Mouse (Mus musculus) midbrain, postnatal 0 days (tissue): ENCODE measurements around the gene Maml3. TPM values are rescaled to one million over a fixed set of nuclear protein-coding genes. Genes with fewer than 3 reads are reported as not detected.
A peak's percentile ranks its signal among the peaks of the same experiment; 100 is the strongest.

Experiments used
- ATAC-seq: fragments of 200-750 bp; cut with Nextera tagmentation; 2 replicates; pipeline ENCODE4 v1.8.0; 2017; ENCODE audit warnings: moderate number of reproducible peaks, mild to moderate bottlenecking, moderate TSS enrichment, moderate library complexity; ENCODE audit not compliant: low FRiP score
- DNase-seq: peaks from one replicate; pipeline ENCODE4 v3.0.0-alpha.2; 2015; ENCODE audit warnings: low spot score
- H3K27ac ChIP-seq: fragments of 300-500 bp; sonication (generic); 2 replicates; pipeline ENCODE4 v1.5.1; 2014; ENCODE audit warnings: low read depth, mild to moderate bottlenecking, low read length, mixed read lengths
- H3K27me3 ChIP-seq: fragments of 300-500 bp; sonication (generic); 2 replicates; pipeline ENCODE4 v1.6.1; 2014; ENCODE audit warnings: low read length, control low read depth, mixed read lengths; ENCODE audit not compliant: insufficient read depth
- H3K36me3 ChIP-seq: fragments of 300-500 bp; sonication (generic); 2 replicates; pipeline ENCODE4 v1.6.1; 2014; ENCODE audit warnings: low read length, control low read depth, mixed read lengths; ENCODE audit not compliant: insufficient read depth
- H3K4me1 ChIP-seq: fragments of 300-500 bp; sonication (generic); 2 replicates; pipeline ENCODE4 v1.6.1; 2014; ENCODE audit warnings: mild to moderate bottlenecking, control low read depth, antibody characterized with exemption, low read length, mixed read lengths; ENCODE audit not compliant: insufficient read depth
- H3K4me2 ChIP-seq: fragments of 300-500 bp; sonication (generic); 2 replicates; pipeline ENCODE4 v1.6.1; 2014; ENCODE audit warnings: low read depth, mild to moderate bottlenecking, low read length, mixed read lengths; ENCODE audit not compliant: poor library complexity, severe bottlenecking
- H3K4me3 ChIP-seq: fragments of 300-500 bp; sonication (generic); 2 replicates; pipeline ENCODE4 v1.5.1; 2014; ENCODE audit warnings: low read depth, mild to moderate bottlenecking, low read length, moderate library complexity
- H3K9ac ChIP-seq: fragments of 300-500 bp; sonication (generic); replicated peaks from 2 replicates; pipeline ENCODE4 v1.6.1; 2014; ENCODE audit warnings: mild to moderate bottlenecking, low read length, moderate library complexity, mixed read lengths; ENCODE audit not compliant: poor library complexity, severe bottlenecking
- H3K9me3 ChIP-seq: fragments of 300-500 bp; sonication (generic); 2 replicates; pipeline ENCODE4 v1.6.1; 2016; ENCODE audit warnings: low read length, control low read depth
- CTCF ChIP-seq: IDR thresholded peaks from 2 replicates; pipeline ENCODE4 v1.5.1; 2016; ENCODE audit warnings: antibody characterized with exemption, mild to moderate bottlenecking
- WGBS: fragments of 180-500 bp; shearing (Covaris S2); extraction: QIAGEN DNeasy Blood & Tissue Kit; methylation state at CpG from one replicate; pipeline ENCODE4 v1.1.7; 2014; 5-methylcytosine and 5-hydroxymethylcytosine counted together
- polyA plus RNA-seq: library from polyadenylated mRNA; unstranded; fragments of >200 nt; fragmentation: Nextera tagmentation; extraction: Ambion mirVana; gene quantifications from 2 replicates; pipeline ENCODE4 v1.2.1, GENCODE M21; 2015
- total RNA-seq: library from RNA; depleted of rRNA; stranded (reverse); fragments of >200 nt; gene quantifications from 2 replicates; pipeline ENCODE4 v1.2.3, GENCODE M21; 2014

The Maml3 gene
- total and polyA plus RNA-seq, 2 experiments from 2014 or later = 3.9 to 20.2 TPM

DNA sequence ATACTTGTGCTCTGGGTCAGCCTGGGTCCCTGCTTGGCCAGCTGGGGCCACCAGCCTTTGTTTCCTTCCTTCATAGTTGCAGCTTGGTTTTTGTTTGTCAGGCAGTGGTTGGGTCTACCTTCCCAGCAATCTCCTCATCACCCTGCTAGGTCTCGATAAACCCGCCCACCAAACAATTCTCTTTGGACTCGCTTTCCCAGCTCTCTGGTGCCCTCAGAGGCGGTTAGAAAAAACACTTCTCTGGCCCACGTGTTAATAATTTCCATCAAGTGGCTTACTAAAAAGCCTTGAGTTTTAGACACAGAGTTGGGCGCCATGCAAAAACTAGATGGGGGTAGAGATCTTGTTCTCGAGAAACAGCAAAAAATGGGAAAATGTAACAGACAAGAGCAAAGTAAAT, 253.3 kb downstream of the Maml3 start:
- 64% methylated on average over 7 of the region's 7 CpGs for WGBS
- no peak overlapping the region for H3K4me3 ChIP-seq
- no peaks in the 10 kb centered on the region for H3K4me1 ChIP-seq
- H3K4me2 ChIP-seq = no peak overlapping the region
- no peak overlapping the region for H3K27ac ChIP-seq
- 0 out of 2 replicates have a peak, but pooled peaks have one; percentile 15 for ATAC-seq
- peak; percentile 52 for TF ChIP-seq CTCF
- H3K36me3 ChIP-seq = no peaks in the 10 kb centered on the region
- H3K9ac ChIP-seq = no peak overlapping the region
- H3K27me3 ChIP-seq = no peaks in the 10 kb centered on the region
- DNase-seq = peak; percentile 63
- no peaks in the 10 kb centered on the region for H3K9me3 ChIP-seq

GRCm38 (mm10) chr3:51849462-51849861, 255.4 kb downstream of the Maml3 start:
- 79% methylated on average over 6 of the region's 6 CpGs for WGBS
- H3K4me3 ChIP-seq = no peak overlapping the region
- ATAC-seq = no peak
- no peaks in the 10 kb centered on the region for H3K4me1 ChIP-seq
- no peak overlapping the region for H3K9ac ChIP-seq
- H3K4me2 ChIP-seq = no peak overlapping the region
- H3K9me3 ChIP-seq = no peaks in the 10 kb centered on the region
- no peaks in the 10 kb centered on the region for H3K36me3 ChIP-seq
- TF ChIP-seq CTCF = no peak
- no peaks in the 10 kb centered on the region for H3K27me3 ChIP-seq
- DNase-seq = no peak
- H3K27ac ChIP-seq = no peak overlapping the region

DNA sequence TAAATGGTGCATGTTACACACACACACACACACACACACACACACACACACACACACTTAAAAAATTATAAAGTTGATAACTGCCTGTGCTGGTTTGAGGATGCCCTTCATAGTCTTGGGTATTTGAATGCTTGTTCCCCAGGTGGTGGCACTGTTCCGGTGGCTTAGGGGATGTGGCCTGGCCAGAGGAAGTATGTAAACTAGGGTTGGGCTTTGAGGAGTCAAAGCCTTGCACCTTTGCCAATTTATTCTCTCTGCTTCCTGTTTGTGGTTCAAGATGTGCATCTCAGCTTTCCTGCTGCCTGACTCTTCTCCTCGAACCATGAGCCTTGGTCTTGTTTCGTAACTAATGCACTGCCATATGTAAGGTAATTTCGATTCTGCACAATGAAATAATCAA, 257.6 kb downstream of the Maml3 start:
- Histone ChIP-seq H3K4me2 (no peak overlapping the region), H3K36me3 (no peaks in the 10 kb centered on the region), H3K9me3 (no peaks in the 10 kb centered on the region), H3K4me3 (no peak overlapping the region), H3K27ac (no peak overlapping the region), H3K4me1 (no peaks in the 10 kb centered on the region), H3K9ac (no peak overlapping the region), H3K27me3 (no peaks in the 10 kb centered on the region)
- TF ChIP-seq CTCF = peak; percentile 26; the same call in 1 of the 2 replicates
- DNase-seq = no peak
- WGBS = 95% methylated on average over 4 of the region's 4 CpGs
- ATAC-seq = no peak

DNA sequence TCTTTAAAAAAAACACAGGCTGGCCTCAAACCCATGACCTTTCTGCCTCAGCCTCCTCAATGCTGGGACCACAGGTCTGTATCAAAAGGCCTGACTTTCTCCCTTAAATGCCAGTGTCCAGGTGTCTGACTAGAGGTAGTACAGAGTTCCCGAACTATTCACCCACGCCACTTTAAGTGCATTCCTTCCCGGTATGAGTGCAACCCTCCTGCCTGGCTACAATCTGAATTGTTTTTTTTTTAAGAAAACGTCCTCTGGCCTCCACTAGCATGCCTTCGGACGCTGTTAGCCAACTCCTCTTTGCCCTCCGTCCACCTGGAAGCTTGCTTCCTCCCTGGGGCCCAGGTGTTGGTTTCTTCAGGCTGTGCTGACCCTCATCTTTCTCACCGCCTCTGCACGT, 260.6 kb downstream of the Maml3 start:
- Histone ChIP-seq H3K27ac (no peak overlapping the region), H3K36me3 (no peaks in the 10 kb centered on the region), H3K27me3 (no peaks in the 10 kb centered on the region), H3K9ac (no peak overlapping the region), H3K4me2 (no peak overlapping the region), H3K9me3 (no peaks in the 10 kb centered on the region), H3K4me1 (no peaks in the 10 kb centered on the region), H3K4me3 (no peak overlapping the region)
- ATAC-seq = no peak
- no peak for TF ChIP-seq CTCF
- 87% methylated on average over 9 of the region's 9 CpGs for WGBS
- DNase-seq = no peak

- no peak overlapping the region for H3K9ac ChIP-seq
- H3K4me3 ChIP-seq = no peak overlapping the region
- no peak overlapping the region; the same call in 1 of the 2 replicates for H3K27ac ChIP-seq
- no peaks in the 10 kb centered on the region for H3K36me3 ChIP-seq
- H3K4me1 ChIP-seq = no peaks in the 10 kb centered on the region
- TF ChIP-seq CTCF = no peak
- DNase-seq (no peak), ATAC-seq (no peak)
- WGBS = 73% methylated on average over 12 of the region's 12 CpGs
- H3K27me3 ChIP-seq = no peaks in the 10 kb centered on the region
- H3K9me3 ChIP-seq = no peaks in the 10 kb centered on the region
- no peak overlapping the region for H3K4me2 ChIP-seq
These were observed 262.7 kb downstream of the Maml3 start for GRCm38 (mm10) chr3:51842140-51842539.

- no peak for TF ChIP-seq CTCF
- 0 out of 2 replicates have a peak overlapping the region, but pooled peaks have one; percentile 32 for H3K27ac ChIP-seq
- H3K4me2 ChIP-seq = no peak overlapping the region
- no peaks in the 10 kb centered on the region for H3K4me1 ChIP-seq
- WGBS = 53% methylated on average over 12 of the region's 12 CpGs
- H3K9me3 ChIP-seq = no peaks in the 10 kb centered on the region
- no peaks in the 10 kb centered on the region for H3K36me3 ChIP-seq
- H3K9ac ChIP-seq = no peak overlapping the region
- ATAC-seq (no peak; the same call in 1 of the 2 replicates), DNase-seq (no peak)
- H3K27me3 ChIP-seq = no peaks in the 10 kb centered on the region
- no peak overlapping the region for H3K4me3 ChIP-seq
These were observed 263.3 kb downstream of the Maml3 start for GRCm38 (mm10) chr3:51841598-51841997.
